Mouse (Mus musculus) myocyte (in vitro differentiated cells): ENCODE data around the gene Zfp462.

Experiments used
- CEBPB ChIP-seq: IDR thresholded peaks from 2 replicates; pipeline ENCODE4 v1.6.1; 2011; ENCODE audit warnings: mild to moderate bottlenecking, moderate library complexity; ENCODE audit not compliant: poor library complexity, insufficient read depth, severe bottlenecking
- E2F4 ChIP-seq: IDR thresholded peaks from one replicate; pipeline ENCODE4 v1.6.1; 2011; ENCODE audit warnings: mild to moderate bottlenecking, control low read depth, moderate library complexity; ENCODE audit not compliant: insufficient read depth
- MAX ChIP-seq: IDR thresholded peaks from one replicate; pipeline ENCODE4 v1.6.1; 2011; ENCODE audit warnings: low read depth, mild to moderate bottlenecking, control low read depth
- MYOG ChIP-seq, 3 experiments: IDR thresholded peaks; one replicate each; pipeline ENCODE4 v1.6.1; 2011; ENCODE audit warnings: control low read depth in 2 of 3, low read depth in 2 of 3, mild to moderate bottlenecking in 2 of 3; ENCODE audit not compliant: insufficient read length in 2 of 3, control insufficient read depth in 1 of 3, insufficient read depth in 1 of 3
- POLR2A ChIP-seq: IDR thresholded peaks from one replicate; pipeline ENCODE4 v1.6.1; 2011; ENCODE audit warnings: low read depth, mild to moderate bottlenecking, control low read depth, moderate library complexity; ENCODE audit not compliant: insufficient read length
- POLR2AphosphoS2 ChIP-seq: IDR thresholded peaks from one replicate; pipeline ENCODE4 v1.6.1; 2011; ENCODE audit warnings: low read depth, control low read depth; ENCODE audit not compliant: insufficient read length
- SRF ChIP-seq: IDR thresholded peaks from one replicate; pipeline ENCODE4 v1.6.1; 2011; ENCODE audit warnings: low read depth; ENCODE audit not compliant: control insufficient read depth, insufficient read length
- TCF12 ChIP-seq: IDR thresholded peaks from one replicate; pipeline ENCODE4 v1.6.1; 2011; ENCODE audit warnings: mild to moderate bottlenecking, control low read depth; ENCODE audit not compliant: poor library complexity, insufficient read depth, severe bottlenecking
- TCF3 ChIP-seq: IDR thresholded peaks from one replicate; pipeline ENCODE4 v1.6.1; 2011; ENCODE audit warnings: low read depth, control low read depth; ENCODE audit not compliant: insufficient read length
- USF1 ChIP-seq: IDR thresholded peaks from one replicate; pipeline ENCODE4 v1.6.1; 2011; ENCODE audit warnings: low read depth, mild to moderate bottlenecking, control low read depth, moderate library complexity

DNA sequence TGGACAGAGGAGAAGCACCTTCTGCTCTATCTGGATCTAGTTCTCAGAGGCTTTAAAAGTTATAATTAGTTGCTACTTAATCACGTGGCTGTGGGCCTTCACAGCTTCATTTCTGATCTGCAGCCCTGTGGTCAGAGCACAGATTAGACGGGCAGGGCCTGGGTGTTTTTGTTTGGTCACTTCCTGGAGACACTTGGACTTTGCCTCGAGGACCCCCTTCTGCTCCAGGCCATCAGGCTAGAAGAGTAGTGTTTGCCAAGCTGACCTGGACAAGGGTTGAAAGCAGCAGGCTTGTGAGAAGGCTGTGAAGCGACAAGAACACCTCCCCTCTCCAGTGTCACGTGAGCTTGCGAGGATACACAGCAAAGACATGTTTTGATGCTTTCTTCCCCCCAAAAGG lies 58.3 kb downstream of the Zfp462 start:
- TF ChIP-seq USF1 (no peak), E2F4 (no peak), MYOG (IDR thresholded peaks at IDR 0.05; ENCODE audit: control insufficient read depth in 1 of 3, insufficient read depth in 1 of 3, insufficient read length in 2 of 3, low read depth in 2 of 3) (no peak), POLR2A (no peak), POLR2AphosphoS2 (no peak), CEBPB (no peak), TCF12 (no peak), MAX (no peak), TCF3 (no peak), SRF (no peak)
